Mouse (Mus musculus) testis, adult 2 months (tissue): ENCODE results near the gene G3bp1.

Source experiments
- CTCF ChIP-seq: fragments of 200-500 bp; IDR thresholded peaks from 2 replicates; pipeline ENCODE4 v1.5.1; 2012; ENCODE audit warnings: low read depth, mild to moderate bottlenecking, inconsistent platforms, low read length, moderate library complexity; ENCODE audit not compliant: control insufficient read depth, insufficient read depth, insufficient replicate concordance
- POLR2A ChIP-seq: fragments of 200-500 bp; IDR thresholded peaks from 2 replicates; pipeline ENCODE4 v1.6.1; 2012; ENCODE audit warnings: low read depth, mild to moderate bottlenecking, inconsistent platforms, low read length, moderate library complexity; ENCODE audit not compliant: control insufficient read depth

- TF ChIP-seq POLR2A (no peak), CTCF (no peak)
These were observed 44.6 kb upstream of the G3bp1 start for GRCm38 (mm10) chr11:55424746-55425360.
